Comparison of ENCODE assay signal across 11 mouse cellular contexts in genomic region chr11:71512271-71513066, GRCm38 (mm10).
A peak's percentile ranks its signal among the peaks of the same experiment; 100 is the strongest.
DNase-seq lines count a peak whose midpoint lies in the region; ATAC-seq lines count a peak whose summit lies in the region.
"Had no signal": no experiment of that assay in that cellular context is flagged by ENCODE, and none has a peak within 500 bp of the region (broad histone marks: within the 10 kb centered on the region; RNA-seq: fewer than 3 reads in every experiment).

No protein-coding gene starts in this region.

- H3K9ac ChIP-seq in midbrain, embryonic 16.5 days (ENCODE audit: low read depth, low read length), result no peak overlapping the region
- H3K9ac ChIP-seq in midbrain, embryonic 13.5 days (replicated peaks), result no peak overlapping the region
- H3K9ac ChIP-seq: hindbrain, embryonic 14.5 days; liver, postnatal 0 days had no signal

- no peaks in the 10 kb centered on the region for H3K36me3 ChIP-seq in midbrain, embryonic 16.5 days (ENCODE audit: control insufficient read depth, insufficient read depth, low read length)
- H3K36me3 ChIP-seq in midbrain, embryonic 13.5 days, result no peaks in the 10 kb centered on the region

- peaks cover 10% of the 10 kb centered on the region for H3K4me1 ChIP-seq in midbrain, embryonic 16.5 days (ENCODE audit: control insufficient read depth, insufficient read depth, low read length)
- H3K4me1 ChIP-seq in midbrain, embryonic 13.5 days (replicated peaks), result peaks cover 21% of the 10 kb centered on the region

- no peaks in the 10 kb centered on the region for H3K9me3 ChIP-seq in midbrain, embryonic 16.5 days (replicated peaks; ENCODE audit: control insufficient read depth, low read length, poor library complexity, severe bottlenecking)
- H3K9me3 ChIP-seq in midbrain, embryonic 13.5 days, result no peaks in the 10 kb centered on the region

- ATAC-seq in midbrain, embryonic 16.5 days, result peak; percentile 54
- no peak for ATAC-seq in midbrain, embryonic 13.5 days
- ATAC-seq: liver, postnatal 0 days had no signal

- H3K4me2 ChIP-seq in midbrain, embryonic 16.5 days (ENCODE audit: low read length), result no peak overlapping the region
- no peak overlapping the region for H3K4me2 ChIP-seq in midbrain, embryonic 13.5 days (replicated peaks)
- H3K4me2 ChIP-seq: hindbrain, embryonic 14.5 days had no signal

- WGBS in midbrain, embryonic 16.5 days, result 56% methylated on average over 15 of the region's 15 CpGs
- 70% methylated on average over 15 of the region's 15 CpGs for WGBS in midbrain, embryonic 13.5 days

- DNase-seq in adrenal gland, postnatal 10 days, result peak; percentile 6
- DNase-seq in adrenal gland, adult 2 months, result no peak
- DNase-seq in kidney, postnatal 14 days, result peak; percentile 48
- DNase-seq in naive thymus-derived CD4-positive, alpha-beta T cell, adult 2 months (ENCODE audit: low read depth), result peak; percentile 12
- no peak for DNase-seq in left cerebral cortex, adult 8-10 months (ENCODE audit: low spot score in 2 of 2)
- no peak for DNase-seq in layer of hippocampus, adult 11-12 months (ENCODE audit: low spot score)
- DNase-seq: liver, postnatal 0 days had no signal

- H3K27ac ChIP-seq in midbrain, embryonic 16.5 days (ENCODE audit: low read length), result no peak overlapping the region
- no peak overlapping the region for H3K27ac ChIP-seq in midbrain, embryonic 13.5 days
- H3K27ac ChIP-seq: hindbrain, embryonic 14.5 days; left cerebral cortex, adult 2 months had no signal

- H3K4me3 ChIP-seq in midbrain, embryonic 16.5 days (ENCODE audit: low read depth, low read length), result no peak overlapping the region
- H3K4me3 ChIP-seq in midbrain, embryonic 13.5 days (replicated peaks), result no peak overlapping the region
- H3K4me3 ChIP-seq: left cerebral cortex, adult 2 months had no signal

- H3K27me3 ChIP-seq in midbrain, embryonic 16.5 days (ENCODE audit: control insufficient read depth, insufficient read depth, low read depth, low read length), result no peaks in the 10 kb centered on the region
- H3K27me3 ChIP-seq in midbrain, embryonic 13.5 days, result no peaks in the 10 kb centered on the region

Comparison
In these comparisons a context has a peak if more than half of its experiments do, and no peak if none do; other contexts are left out.
1. DNase-seq: peak in adrenal gland, postnatal 10 days (single experiment), kidney, postnatal 14 days (single experiment) and naive thymus-derived CD4-positive, alpha-beta T cell, adult 2 months (single experiment); none in adrenal gland, adult 2 months (single experiment), left cerebral cortex, adult 8-10 months (0 of 2) and layer of hippocampus, adult 11-12 months (single experiment).